Comparison of ENCODE assay signal across 23 mouse cellular contexts in the genomic region with DNA sequence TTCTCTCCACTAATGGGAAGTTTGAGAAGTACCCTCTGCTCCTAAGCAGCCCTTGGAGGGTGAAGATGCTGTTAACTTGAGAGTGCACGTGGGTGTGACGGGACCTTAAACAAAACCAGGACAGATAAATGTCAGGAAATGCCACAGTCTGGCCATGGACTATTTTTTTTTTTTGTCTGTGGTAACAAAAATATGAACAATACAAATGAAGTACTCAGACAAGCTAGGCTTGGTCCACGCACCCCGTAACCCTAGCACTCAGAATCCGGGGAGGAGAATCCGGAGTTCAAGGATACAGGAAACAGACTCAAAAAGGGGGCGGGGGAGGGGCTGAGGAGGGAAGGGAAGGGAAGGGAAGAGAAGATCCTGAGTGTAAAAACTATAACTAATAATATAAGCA. TPM values are rescaled to one million over a fixed set of nuclear protein-coding genes. Genes with fewer than 3 reads are reported as not detected.
DNase-seq lines count a peak whose midpoint lies in the region; ATAC-seq and TF ChIP-seq lines count a peak whose summit lies in the region.
"Had no signal": no experiment of that assay in that cellular context is flagged by ENCODE, and none has a peak within 500 bp of the region (broad histone marks: within the 10 kb centered on the region; RNA-seq: fewer than 3 reads in every experiment).

No protein-coding gene starts in this region.

- ATAC-seq in kidney, embryonic 14.5 days (ENCODE audit: low FRiP score, low TSS enrichment), result no peak
- no peak for ATAC-seq in kidney, postnatal 0 days (replicated peaks; ENCODE audit: low FRiP score, low read depth)
- ATAC-seq: forebrain, embryonic 13.5 days; forebrain, embryonic 16.5 days; Patski had no signal

- no peak for TF ChIP-seq CTCF in gastrocnemius, adult 2 months (IDR thresholded peaks at IDR 0.05)
- TF ChIP-seq CTCF in kidney, postnatal 0 days (IDR thresholded peaks at IDR 0.05; ENCODE audit: low read depth), result no peak

- intact Hi-C loops in gastrocnemius, adult 2 months (cut with DNase I), result no loop called here

- peaks cover 59% of the 10 kb centered on the region for H3K4me1 ChIP-seq in kidney, embryonic 14.5 days (ENCODE audit: control insufficient read depth, insufficient read depth, low read length)
- peaks cover 68% of the 10 kb centered on the region for H3K4me1 ChIP-seq in kidney, postnatal 0 days (replicated peaks; ENCODE audit: insufficient read depth, low read length)
- H3K4me1 ChIP-seq in brown adipose tissue, adult 24 weeks (ENCODE audit: control insufficient read depth, insufficient read depth, insufficient read length, low read length), result peaks cover 56% of the 10 kb centered on the region

- no peak overlapping the region for H3K9ac ChIP-seq in kidney, embryonic 14.5 days (ENCODE audit: low read depth, low read length)
- H3K9ac ChIP-seq in kidney, postnatal 0 days (ENCODE audit: low read depth, low read length), result no peak overlapping the region
- H3K9ac ChIP-seq: forebrain, embryonic 13.5 days; heart, embryonic 13.5 days; hindbrain, embryonic 12.5 days; hindbrain, embryonic 15.5 days had no signal

- H3K9me3 ChIP-seq in kidney, embryonic 14.5 days (ENCODE audit: control insufficient read depth, low read length), result no peaks in the 10 kb centered on the region
- H3K9me3 ChIP-seq in kidney, postnatal 0 days (replicated peaks; ENCODE audit: low read length), result no peaks in the 10 kb centered on the region
- H3K9me3 ChIP-seq: forebrain, embryonic 10.5 days; forebrain, embryonic 13.5 days; G1E; heart, embryonic 10.5 days; heart, embryonic 13.5 days; hindbrain, embryonic 12.5 days; hindbrain, embryonic 15.5 days had no signal

- H3K4me2 ChIP-seq in kidney, embryonic 14.5 days (replicated peaks; ENCODE audit: low read depth, low read length), result no peak overlapping the region
- H3K4me2 ChIP-seq in kidney, postnatal 0 days (ENCODE audit: low read length), result no peak overlapping the region
- H3K4me2 ChIP-seq: forebrain, embryonic 13.5 days; heart, embryonic 13.5 days; hindbrain, embryonic 12.5 days; hindbrain, embryonic 15.5 days had no signal

- H3K36me3 ChIP-seq in kidney, embryonic 14.5 days (ENCODE audit: control insufficient read depth, insufficient read depth, low read length), result no peaks in the 10 kb centered on the region
- no peaks in the 10 kb centered on the region for H3K36me3 ChIP-seq in kidney, postnatal 0 days (ENCODE audit: insufficient read depth, low read length)
- H3K36me3 ChIP-seq: forebrain, embryonic 10.5 days; G1E; heart, embryonic 10.5 days; heart, embryonic 13.5 days; hindbrain, embryonic 12.5 days; hindbrain, embryonic 15.5 days had no signal

- DNase-seq in gastrocnemius, adult 2 months, result no peak
- no peak for DNase-seq in gastrocnemius, adult 8-10 months (ENCODE audit: low spot score in 2 of 2)
- no peak for DNase-seq in kidney, postnatal 4 days
- no peak for DNase-seq in kidney, postnatal 0 days (ENCODE audit: low spot score)
- no peak for DNase-seq in kidney, adult 8-10 months
- DNase-seq: adrenal gland, postnatal 14 days; B cell, adult 2 months; cerebellum, adult 18-20 months; cerebellum, adult 9-10 months; cerebellum, postnatal 14 days; gastrocnemius, postnatal 25 days; heart, adult 2 months had no signal

- 48% methylated on average over 7 of the region's 7 CpGs for WGBS in kidney, embryonic 14.5 days
- WGBS in kidney, postnatal 0 days, result 49% methylated on average over 7 of the region's 7 CpGs

- no peaks in the 10 kb centered on the region for H3K27me3 ChIP-seq in kidney, embryonic 14.5 days (ENCODE audit: control insufficient read depth, insufficient read depth, low read length)
- H3K27me3 ChIP-seq in kidney, postnatal 0 days (ENCODE audit: insufficient read depth, low read length), result no peaks in the 10 kb centered on the region
- H3K27me3 ChIP-seq: forebrain, embryonic 13.5 days; heart, embryonic 13.5 days; hindbrain, embryonic 12.5 days; hindbrain, embryonic 15.5 days; Patski had no signal

- H3K4me3 ChIP-seq in gastrocnemius, adult 2 months, result no peak overlapping the region
- H3K4me3 ChIP-seq in kidney, embryonic 14.5 days (ENCODE audit: low read length), result no peak overlapping the region
- H3K4me3 ChIP-seq in kidney, postnatal 0 days (replicated peaks; ENCODE audit: low read depth, low read length), result no peak overlapping the region
- no peak overlapping the region for H3K4me3 ChIP-seq in brown adipose tissue, adult 24 weeks (ENCODE audit: insufficient read depth, low read depth, low read length)
- H3K4me3 ChIP-seq: forebrain, embryonic 10.5 days; forebrain, embryonic 13.5 days; heart, adult 2 months; heart, embryonic 10.5 days; heart, embryonic 13.5 days; hindbrain, embryonic 12.5 days; hindbrain, embryonic 15.5 days had no signal

- H3K27ac ChIP-seq in gastrocnemius, adult 2 months, result peak overlapping the region; percentile 54
- H3K27ac ChIP-seq in kidney, embryonic 14.5 days (ENCODE audit: low read depth, low read length), result peak overlapping the region; percentile 78; the same call in 1 of the 2 replicates
- H3K27ac ChIP-seq in kidney, postnatal 0 days, result peak overlapping the region; percentile 72; the same call in 1 of the 2 replicates
- peak overlapping the region; percentile 70 for H3K27ac ChIP-seq in brown adipose tissue, adult 24 weeks (replicated peaks; ENCODE audit: low read depth, low read length)
- H3K27ac ChIP-seq: forebrain, embryonic 10.5 days; forebrain, embryonic 13.5 days; hindbrain, embryonic 12.5 days; hindbrain, embryonic 15.5 days had no signal

RNA-seq across cellular contexts. Expression of a gene that starts 56.9 kb away (rescaled TPM):
- 10 to 100 TPM; 51.3 to 69.5 TPM for total RNA-seq in gastrocnemius, adult 2 months (2021)
- 10 to 100 TPM; 17.8 to 38.4 (median 26.0) TPM for total RNA-seq in gastrocnemius, adult 8-10 months (2022)
- 45.1 and 82.2 TPM in 2 replicates for polyA plus RNA-seq in kidney, embryonic 14.5 days (2014; fragmentation: Nextera tagmentation; extraction: Ambion mirVana)
- 139 and 140 TPM in 2 replicates for polyA plus RNA-seq in kidney, postnatal 0 days (2015; fragmentation: Nextera tagmentation; extraction: Ambion mirVana)
- polyA plus RNA-seq in brown adipose tissue, adult 24 weeks (2012; ENCODE audit: insufficient read depth, insufficient read length, missing spikeins), result 51.1 and 77.2 TPM in 2 replicates
- polyA plus RNA-seq: G1E had no signal

RNA-seq across cellular contexts. Expression of a gene that starts 56.9 kb away (rescaled TPM):
- total RNA-seq in gastrocnemius, adult 2 months (2021), result 100 to 1,000 TPM in 1 of 2 experiments, 10 to 100 TPM in 1; 73.3 to 117 TPM
- 10 to 100 TPM; 27.4 to 61.7 (median 46.3) TPM for total RNA-seq in gastrocnemius, adult 8-10 months (2022)
- polyA plus RNA-seq in kidney, embryonic 14.5 days (2014; fragmentation: Nextera tagmentation; extraction: Ambion mirVana), result 169 and 322 TPM in 2 replicates
- polyA plus RNA-seq in kidney, postnatal 0 days (2015; fragmentation: Nextera tagmentation; extraction: Ambion mirVana), result 305 and 310 TPM in 2 replicates
- 142 and 186 TPM in 2 replicates for polyA plus RNA-seq in brown adipose tissue, adult 24 weeks (2012; ENCODE audit: insufficient read depth, insufficient read length, missing spikeins)
- polyA plus RNA-seq: G1E had no signal
